Mouse (Mus musculus) ES-Bruce4 (cell line): ENCODE measurements around the gene Ppm1g. TPM values are rescaled to one million over a fixed set of nuclear protein-coding genes. Genes with fewer than 3 reads are reported as not detected.

Source experiments
- H3K27ac ChIP-seq: 2 replicates; pipeline ENCODE4 v1.5.1; 2012; ENCODE audit warnings: low read length, inconsistent platforms; ENCODE audit not compliant: insufficient read depth
- H3K27me3 ChIP-seq: 2 replicates; pipeline ENCODE4 v1.6.1; 2012; ENCODE audit warnings: mild to moderate bottlenecking, low read length, inconsistent platforms; ENCODE audit not compliant: control insufficient read depth, poor library complexity, insufficient read depth, severe bottlenecking
- H3K36me3 ChIP-seq: 2 replicates; pipeline ENCODE4 v1.6.1; 2012; ENCODE audit warnings: inconsistent platforms, mild to moderate bottlenecking, low read length, moderate library complexity; ENCODE audit not compliant: control insufficient read depth, poor library complexity, insufficient read depth, severe bottlenecking
- H3K4me1 ChIP-seq: one replicate; pipeline ENCODE4 v1.8.1; 2011; ENCODE audit warnings: low read length; ENCODE audit not compliant: control insufficient read depth, insufficient read depth
- H3K4me3 ChIP-seq: 2 replicates; pipeline ENCODE4 v1.5.1; 2011; ENCODE audit warnings: low read depth, mild to moderate bottlenecking, low read length
- H3K9ac ChIP-seq: 2 replicates; pipeline ENCODE4 v1.6.1; 2012; ENCODE audit warnings: low read depth, mild to moderate bottlenecking, inconsistent platforms; ENCODE audit not compliant: poor library complexity, severe bottlenecking
- H3K9me3 ChIP-seq: replicated peaks from 2 replicates; pipeline ENCODE4 v1.6.1; 2012; ENCODE audit warnings: mild to moderate bottlenecking, low read length, inconsistent platforms; ENCODE audit not compliant: control insufficient read depth, poor library complexity, insufficient read depth, severe bottlenecking
- CTCF ChIP-seq: IDR thresholded peaks from one replicate; pipeline ENCODE4 v1.8.1; 2011; ENCODE audit warnings: low read depth, low read length
- EP300 ChIP-seq: IDR thresholded peaks from 2 replicates; pipeline ENCODE4 v1.6.1; 2011; ENCODE audit warnings: low read depth, low read length; ENCODE audit not compliant: insufficient read depth
- POLR2A ChIP-seq: IDR thresholded peaks from one replicate; pipeline ENCODE4 v1.8.1; 2011; ENCODE audit warnings: low read length; ENCODE audit not compliant: insufficient read depth
- polyA plus RNA-seq: library from polyadenylated mRNA; stranded (reverse); fragments of >200 nt; gene quantifications from 2 replicates; pipeline ENCODE4 v1.2.4, GENCODE M21; 2011; ENCODE audit warnings: low read depth; ENCODE audit not compliant: missing spikeins, insufficient read depth, insufficient read length

The Ppm1g gene
- polyA plus RNA-seq, 1 experiment: 225 TPM

- Histone ChIP-seq H3K4me1 (no peaks in the 10 kb centered on the region), H3K36me3 (peaks cover 52% of the 10 kb centered on the region), H3K9me3 (no peaks in the 10 kb centered on the region), H3K4me3 (no peak overlapping the region), H3K27ac (no peak overlapping the region), H3K27me3 (no peaks in the 10 kb centered on the region), H3K9ac (no peak overlapping the region)
- TF ChIP-seq EP300: no peak
- no peak for TF ChIP-seq CTCF
- TF ChIP-seq POLR2A: no peak
These were observed 16.1 kb downstream of the Ppm1g start for GRCm38 (mm10) chr5:31204421-31204820.

DNA sequence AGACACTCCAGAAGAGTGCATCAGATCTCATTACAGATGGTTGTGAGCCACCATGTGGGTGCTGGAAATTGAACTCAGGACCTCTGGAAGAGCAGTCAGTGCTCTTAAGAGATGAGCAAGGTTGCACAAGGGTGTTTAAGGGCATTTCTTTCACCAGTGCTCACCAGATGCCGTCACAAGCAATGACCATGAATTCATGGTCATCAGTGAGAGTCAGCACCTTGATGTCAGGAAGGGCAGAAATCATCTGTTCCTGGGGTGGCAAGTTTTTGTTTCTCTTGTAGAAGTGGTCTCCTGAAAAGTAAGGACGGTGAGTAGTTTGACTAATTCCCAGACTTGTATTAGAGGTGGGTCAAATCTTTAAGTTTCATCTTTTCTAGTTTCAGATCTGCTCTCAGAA, 16.6 kb downstream of the Ppm1g start:
- no peak overlapping the region for H3K4me3 ChIP-seq
- no peak for TF ChIP-seq EP300
- TF ChIP-seq POLR2A: no peak
- TF ChIP-seq CTCF: no peak
- H3K27me3 ChIP-seq: no peaks in the 10 kb centered on the region
- H3K36me3 ChIP-seq: peaks cover 57% of the 10 kb centered on the region
- H3K4me1 ChIP-seq: no peaks in the 10 kb centered on the region
- H3K9ac ChIP-seq: no peak overlapping the region
- no peaks in the 10 kb centered on the region for H3K9me3 ChIP-seq
- H3K27ac ChIP-seq: no peak overlapping the region

DNA sequence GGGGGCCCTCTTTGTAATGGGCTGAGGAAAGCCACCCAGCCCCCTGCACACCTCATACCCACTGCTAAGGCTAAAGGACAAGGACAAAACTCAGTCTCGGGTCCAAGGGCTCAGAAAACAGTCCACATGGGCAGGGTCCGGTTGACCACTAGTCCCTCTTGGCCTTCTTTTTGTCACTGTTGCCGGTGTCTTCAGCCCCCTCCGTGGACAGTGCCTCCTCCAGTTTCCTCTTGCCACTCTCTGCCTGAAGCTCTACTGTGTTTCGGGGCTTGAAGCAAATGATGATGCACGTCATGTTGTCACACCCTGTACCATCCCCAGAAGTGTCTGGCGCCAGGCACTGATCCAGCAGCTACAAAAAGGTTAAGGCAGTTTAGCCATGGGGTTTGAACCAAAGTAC, 17.6 kb downstream of the Ppm1g start:
- Histone ChIP-seq H3K9me3 (no peaks in the 10 kb centered on the region), H3K36me3 (peaks cover 58% of the 10 kb centered on the region), H3K27me3 (no peaks in the 10 kb centered on the region), H3K9ac (peak overlapping the region; percentile 39), H3K4me1 (no peaks in the 10 kb centered on the region), H3K4me3 (peak overlapping the region; percentile 80; the same call in 1 of the 2 replicates), H3K27ac (no peak overlapping the region)
- TF ChIP-seq POLR2A (no peak), EP300 (no peak), CTCF (no peak)

DNA sequence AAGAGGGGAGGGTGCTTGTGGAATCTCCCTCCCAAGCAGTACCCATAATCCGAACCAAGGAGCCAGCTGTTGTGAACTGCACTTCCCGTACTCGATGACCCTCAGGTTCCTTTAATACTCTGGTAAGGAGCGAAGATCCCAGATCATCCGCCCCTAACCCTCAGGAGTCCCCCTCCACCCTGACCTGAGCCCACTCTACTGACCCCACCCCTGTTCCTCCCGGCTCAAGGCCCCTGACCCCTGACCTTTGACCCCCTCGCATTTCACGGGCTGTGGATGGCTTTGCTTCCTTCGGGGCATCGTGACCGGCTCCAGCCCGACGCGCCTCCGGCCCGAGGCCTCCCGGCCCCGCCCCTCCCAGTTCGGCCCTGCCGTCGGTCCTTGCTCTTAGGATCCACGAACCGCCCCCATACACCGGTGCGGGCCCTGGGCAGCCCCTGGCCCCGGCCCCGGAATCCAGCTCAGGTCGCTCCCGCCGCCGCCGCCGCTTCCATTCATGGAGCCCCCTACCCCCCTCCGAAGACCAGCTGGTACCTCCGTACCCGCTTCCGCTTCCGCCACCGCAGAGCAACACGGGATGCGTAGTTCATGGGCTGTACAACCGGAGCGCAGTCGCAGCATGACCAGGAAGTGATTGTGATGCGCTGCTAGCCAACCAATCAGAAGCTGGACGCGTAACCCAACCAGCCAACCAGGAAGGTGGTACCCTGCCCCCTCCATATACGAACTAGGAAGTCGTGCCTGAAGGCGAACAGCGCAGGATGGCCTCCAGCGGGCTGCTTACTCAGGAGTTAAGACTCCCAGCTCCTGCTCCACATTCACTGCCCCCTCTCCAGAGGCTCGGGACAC, 18.5 kb downstream of the Ppm1g start, which contains the start of gene Zfp513:
Gene Zfp513, minus strand, starts transcription at position 562 of the 849 bp plus-strand sequence.
- Histone ChIP-seq H3K27ac (peak within 1 kb of the TSS; percentile 31; the same call in 1 of the 2 replicates), H3K9me3 (no peaks in the 10 kb centered on the region), H3K9ac (peak within 1 kb of the TSS; percentile 78), H3K36me3 (peaks cover 58% of the 10 kb centered on the region), H3K4me1 (no peaks in the 10 kb centered on the region), H3K4me3 (peak within 1 kb of the TSS; percentile 85), H3K27me3 (no peaks in the 10 kb centered on the region)
- TF ChIP-seq CTCF (no peak), EP300 (peak; percentile 33; the same call in 1 of the 2 replicates), POLR2A (peak; percentile 21)

GRCm38 (mm10) chr5:31201042-31201741, 19.3 kb downstream of the Ppm1g start:
- TF ChIP-seq POLR2A: no peak
- no peak for TF ChIP-seq EP300
- TF ChIP-seq CTCF: no peak
- Histone ChIP-seq H3K9me3 (no peaks in the 10 kb centered on the region), H3K36me3 (peaks cover 59% of the 10 kb centered on the region), H3K27ac (peak overlapping the region; percentile 24; the same call in 1 of the 2 replicates), H3K27me3 (no peaks in the 10 kb centered on the region), H3K4me1 (no peaks in the 10 kb centered on the region), H3K9ac (peak overlapping the region; percentile 78), H3K4me3 (peak overlapping the region; percentile 85)
